Mouse (Mus musculus) R1 (cell line): Measurements from ENCODE around the gene Rbm6.

ENCODE experiments used
- DNase-seq: peaks from one replicate; pipeline ENCODE4 v3.0.0-alpha.2; 2018; ENCODE audit warnings: low read depth, low spot score

Rbm6 gene

DNA sequence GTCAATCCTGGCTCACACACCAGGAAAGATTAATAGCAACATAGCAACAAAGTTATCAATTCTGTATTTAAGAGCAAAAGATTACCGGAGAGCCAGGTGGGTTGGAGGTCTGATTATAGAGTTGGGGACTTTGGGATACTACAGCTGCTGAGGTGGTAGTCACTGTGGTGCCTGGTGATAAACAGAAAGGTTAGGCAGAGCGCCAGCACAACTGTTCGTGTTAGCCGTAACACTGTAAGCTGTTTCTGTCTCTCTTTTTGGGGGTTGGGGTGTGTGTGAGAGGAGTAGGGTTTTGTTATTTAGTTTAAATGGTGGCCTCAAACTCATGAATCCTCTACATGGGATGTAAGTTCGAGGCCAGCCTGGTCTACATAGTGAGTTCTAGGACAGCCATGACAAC lies 122.7 kb downstream of the Rbm6 start:
- DNase-seq = no peak

- no peak for DNase-seq
These were observed 125.0 kb downstream of the Rbm6 start for GRCm38 (mm10) chr9:107748063-107748462.

DNA sequence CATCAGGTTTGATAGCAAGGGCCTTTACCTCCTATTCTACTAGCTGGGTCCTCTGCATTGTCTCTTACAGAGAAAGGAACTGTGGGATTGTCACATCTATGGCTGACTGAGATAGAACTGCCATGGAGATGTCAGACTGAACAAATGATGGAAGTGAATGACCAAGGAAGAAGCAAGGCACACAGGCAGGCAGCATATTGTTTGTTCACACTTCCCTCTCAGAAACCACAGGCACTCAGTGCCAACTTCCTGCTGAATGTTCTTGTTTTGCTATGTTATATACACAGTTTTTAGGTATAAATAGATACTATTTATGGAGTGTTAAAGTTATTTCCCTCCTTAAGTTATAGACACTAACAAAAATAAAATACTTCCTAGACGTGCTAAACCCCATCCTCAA lies 125.7 kb downstream of the Rbm6 start:
- no peak for DNase-seq

GRCm38 (mm10) chr9:107746679-107747078 lies 126.4 kb downstream of the Rbm6 start:
- DNase-seq = peak; percentile 49

GRCm38 (mm10) chr9:107744061-107744460 lies 129.0 kb downstream of the Rbm6 start:
- no peak for DNase-seq

DNA sequence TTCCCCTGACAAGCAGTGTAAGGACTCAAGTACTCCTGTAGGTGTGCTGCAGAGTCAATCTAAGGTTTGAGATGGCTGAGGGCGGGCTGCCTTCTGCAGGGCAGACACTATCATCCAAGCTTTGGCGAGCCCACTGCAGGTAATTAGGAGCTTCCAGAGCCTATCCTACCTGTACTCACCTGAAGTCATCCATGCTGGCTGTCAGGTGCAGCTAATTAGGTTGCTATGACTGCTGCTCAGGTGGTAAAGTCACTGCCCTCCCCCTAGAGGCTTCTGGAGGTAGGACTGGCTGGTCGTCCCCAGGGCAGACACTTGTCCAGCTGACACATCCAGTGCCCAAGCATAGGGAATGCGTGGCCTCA lies 134.2 kb downstream of the Rbm6 start:
- DNase-seq = peak; percentile 60

GRCm38 (mm10) chr9:107738020-107738840 lies 134.8 kb downstream of the Rbm6 start:
- DNase-seq = peak; percentile 86

DNA sequence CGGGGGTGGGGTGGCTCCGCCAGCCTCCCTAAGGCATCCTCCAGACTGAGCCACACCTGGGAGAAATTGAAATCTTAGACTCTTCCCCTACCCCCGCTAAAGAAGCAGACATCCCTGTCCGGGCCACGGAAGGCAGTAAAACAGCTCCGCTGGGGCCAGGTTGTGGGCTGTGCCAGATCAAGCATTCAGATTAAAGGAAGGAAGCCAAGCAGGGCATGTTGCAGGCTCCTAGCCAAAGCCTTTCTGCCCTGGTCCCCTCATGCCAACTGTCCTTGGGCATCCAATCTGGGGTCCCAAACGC lies 136.9 kb downstream of the Rbm6 start:
- DNase-seq = no peak

DNA sequence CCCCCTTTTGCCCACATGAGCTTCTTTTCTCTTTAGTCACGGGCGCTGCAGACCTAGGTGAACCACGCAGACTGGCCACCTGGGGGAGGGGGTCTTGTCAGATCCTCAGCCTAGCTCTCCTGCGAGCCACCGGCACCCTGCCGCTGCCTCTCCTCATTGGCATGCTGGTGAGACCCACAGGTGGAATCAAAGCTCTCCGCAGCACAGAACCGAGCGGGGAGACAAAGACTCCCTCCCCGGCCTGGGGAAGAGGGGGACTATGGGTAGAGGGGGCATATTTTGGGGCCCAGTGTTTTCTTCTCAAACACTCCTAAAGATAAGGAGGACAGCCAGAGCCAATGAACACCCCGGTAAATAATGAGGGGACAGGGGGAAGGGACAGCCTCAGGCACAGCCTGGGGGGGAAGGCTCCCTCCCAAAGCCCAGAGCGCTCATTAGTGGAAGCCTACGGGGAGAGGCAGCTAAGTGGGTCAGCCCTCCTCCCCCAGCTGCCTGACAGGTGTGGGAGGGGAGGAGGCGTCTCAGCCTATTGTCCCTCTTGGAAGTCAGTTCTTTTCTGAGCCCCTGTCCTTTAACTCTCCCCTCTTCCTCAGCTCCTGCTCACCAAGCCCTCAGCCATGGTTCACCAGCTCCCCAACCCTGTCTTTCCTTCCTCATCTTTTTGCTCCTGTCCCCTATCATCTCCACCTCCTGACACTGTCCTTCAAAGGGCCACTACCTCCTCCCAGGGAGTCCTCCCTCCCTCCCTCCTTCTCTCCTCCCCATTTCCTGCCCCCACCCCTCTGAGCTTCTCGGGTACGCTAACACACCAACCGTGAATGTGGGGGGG lies 137.5 kb downstream of the Rbm6 start:
- DNase-seq = no peak

DNA sequence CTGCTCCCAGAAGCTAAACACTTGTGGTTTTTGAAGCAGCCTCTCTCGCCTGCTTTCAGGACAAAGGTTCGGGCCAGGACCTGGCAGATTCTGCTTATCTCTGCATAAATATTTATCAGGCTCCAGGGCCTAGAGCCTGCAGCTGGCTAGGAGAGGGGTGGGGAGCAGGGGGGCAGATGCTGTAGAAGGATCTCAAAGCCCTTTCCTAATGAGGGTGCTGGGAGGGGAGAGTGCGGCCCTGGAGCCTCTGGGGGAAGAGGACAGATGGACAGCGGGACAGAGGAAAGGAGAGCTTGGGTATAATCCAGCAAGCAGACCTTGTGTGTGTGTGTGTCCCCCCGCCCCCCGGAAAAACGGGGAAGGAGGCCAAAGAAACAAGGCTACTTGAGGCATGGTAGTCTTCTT lies 138.5 kb downstream of the Rbm6 start:
- no peak for DNase-seq

DNA sequence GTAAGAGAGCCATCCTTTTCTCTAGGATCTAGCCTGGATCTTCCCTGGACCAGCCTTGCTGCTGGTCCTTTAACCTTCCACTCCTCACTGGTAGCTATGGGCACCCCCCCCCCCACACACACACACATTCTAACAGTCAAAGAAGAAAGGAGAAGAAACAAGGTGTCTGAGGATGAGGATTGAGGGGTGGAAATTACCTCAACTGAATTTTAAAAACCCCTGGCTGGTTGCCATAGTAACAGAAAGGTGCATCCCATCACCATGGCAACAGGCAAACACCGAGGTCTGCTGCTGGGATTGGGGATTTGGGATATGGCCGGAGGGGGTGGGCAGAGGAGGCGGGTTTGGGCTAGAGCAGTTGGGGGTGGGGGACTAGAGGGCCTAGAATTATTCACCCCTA lies 143.3 kb downstream of the Rbm6 start:
- DNase-seq = peak; percentile 59

- no peak for DNase-seq
These were observed 143.9 kb downstream of the Rbm6 start for GRCm38 (mm10) chr9:107728919-107729670.

- no peak for DNase-seq
These were observed 146.0 kb downstream of the Rbm6 start for GRCm38 (mm10) chr9:107727041-107727440.

DNA sequence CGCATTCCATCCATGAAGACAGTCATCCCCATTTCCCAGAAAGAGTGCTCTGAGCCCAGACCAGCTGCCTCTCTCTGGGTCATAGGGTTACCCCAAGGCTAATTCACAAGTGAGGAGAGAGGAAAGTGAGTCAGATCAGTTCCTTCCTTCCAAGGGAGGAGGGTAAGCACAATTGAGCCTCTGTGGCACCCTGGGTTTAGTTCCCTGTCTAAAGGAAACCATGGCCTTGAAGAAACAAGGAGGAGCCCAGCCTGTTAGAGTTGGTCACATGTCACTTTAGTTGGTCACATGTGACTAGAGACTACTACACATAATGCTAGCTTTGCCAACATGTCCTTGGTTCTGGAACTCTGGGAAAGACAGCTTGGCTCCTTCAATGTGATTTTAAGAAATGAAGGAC lies 148.2 kb downstream of the Rbm6 start:
- no peak for DNase-seq

DNA sequence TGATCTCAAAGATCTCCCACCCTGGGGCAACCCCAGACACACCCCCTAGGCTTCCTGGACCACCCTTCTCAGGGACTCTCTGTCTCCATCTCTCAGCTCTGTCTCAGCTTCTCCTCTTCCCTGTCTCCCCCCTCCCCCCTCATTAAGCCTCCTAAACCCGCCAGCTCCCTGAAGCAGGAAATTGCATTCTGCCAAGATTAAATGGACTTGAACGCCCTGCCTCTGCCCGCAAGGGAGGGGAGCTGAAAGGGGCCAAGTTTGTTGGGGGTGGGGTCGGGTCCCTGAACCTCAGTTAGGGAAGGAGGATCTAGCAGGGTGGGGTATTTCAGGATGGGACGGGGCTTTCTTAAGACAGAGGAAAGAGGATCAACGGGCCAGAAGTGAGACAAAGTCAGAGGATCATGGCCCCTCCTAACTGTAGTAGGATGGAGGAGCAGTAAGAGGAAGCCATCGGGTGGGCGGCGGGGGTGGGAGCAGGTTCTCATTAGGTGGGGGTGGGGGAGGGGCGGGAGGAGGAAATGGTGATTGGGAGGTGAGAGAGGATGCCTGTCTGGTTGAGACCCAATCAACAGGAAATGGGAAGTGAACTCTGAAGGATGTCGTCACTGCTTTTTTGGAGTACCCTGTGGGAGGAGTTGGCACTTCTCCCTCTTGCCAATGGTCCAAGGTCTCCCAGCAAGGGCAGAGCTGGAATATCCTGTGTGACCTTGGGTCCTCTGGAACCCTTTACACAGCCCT lies 149.1 kb downstream of the Rbm6 start:
- peak; percentile 44 for DNase-seq
